Mouse (Mus musculus) G1E (cell line): ENCODE data around the gene Nfic.

Experiments
- CTCF ChIP-seq: IDR thresholded peaks from 2 replicates; pipeline ENCODE4 v1.5.1; 2012; ENCODE audit warnings: low read depth, low read length, inconsistent platforms, mixed read lengths
- GATA1 ChIP-seq: IDR thresholded peaks from 2 replicates; pipeline ENCODE4 v1.6.1; 2012; ENCODE audit warnings: borderline replicate concordance, low read length, inconsistent platforms, mixed read lengths
- TAL1 ChIP-seq: conservative IDR thresholded peaks from 2 replicates; pipeline ENCODE4 v1.6.1; 2012; ENCODE audit warnings: low read depth, low read length, inconsistent platforms, mixed read lengths

- TF ChIP-seq CTCF (no peak), GATA1 (no peak), TAL1 (no peak)
These were observed 99.9 kb downstream of the Nfic start for GRCm38 (mm10) chr10:81355533-81355932.
